Mouse (Mus musculus) lung, embryonic 15.5 days (tissue): ENCODE measurements around the gene Ndufa3. TPM values are rescaled to one million over a fixed set of nuclear protein-coding genes. Genes with fewer than 3 reads are reported as not detected.

Experiments used
- ATAC-seq: fragments of 200-750 bp; cut with Nextera tagmentation; 2 replicates; pipeline ENCODE4 v1.8.0; 2017; ENCODE audit warnings: moderate number of reproducible peaks, borderline replicate concordance; ENCODE audit not compliant: low FRiP score, low TSS enrichment; ENCODE audit errors: extremely low read depth
- H3K27ac ChIP-seq: fragments of 300-500 bp; sonication (generic); 2 replicates; pipeline ENCODE4 v1.5.1; 2015; ENCODE audit warnings: moderate library complexity, mild to moderate bottlenecking, inconsistent platforms
- H3K27me3 ChIP-seq: fragments of 300-500 bp; sonication (generic); 2 replicates; pipeline ENCODE4 v1.6.1; 2015; ENCODE audit warnings: inconsistent platforms
- H3K36me3 ChIP-seq: fragments of 300-500 bp; sonication (generic); 2 replicates; pipeline ENCODE4 v1.6.1; 2015; ENCODE audit warnings: inconsistent platforms
- H3K4me1 ChIP-seq: fragments of 300-500 bp; sonication (generic); 2 replicates; pipeline ENCODE4 v1.6.1; 2015; ENCODE audit warnings: inconsistent platforms
- H3K4me2 ChIP-seq: fragments of 300-500 bp; sonication (generic); 2 replicates; pipeline ENCODE4 v1.6.1; 2015; ENCODE audit warnings: inconsistent platforms, mild to moderate bottlenecking, moderate library complexity
- H3K4me3 ChIP-seq: fragments of 300-500 bp; sonication (generic); 2 replicates; pipeline ENCODE4 v1.5.1; 2015; ENCODE audit warnings: mild to moderate bottlenecking, inconsistent platforms
- H3K9ac ChIP-seq: fragments of 300-500 bp; sonication (generic); 2 replicates; pipeline ENCODE4 v1.6.1; 2015; ENCODE audit warnings: inconsistent platforms
- H3K9me3 ChIP-seq: fragments of 300-500 bp; sonication (generic); 2 replicates; pipeline ENCODE4 v1.6.1; 2016; ENCODE audit warnings: inconsistent platforms
- WGBS: fragments of 180-500 bp; shearing (Covaris S2); methylation state at CpG from one replicate; pipeline ENCODE4 v1.1.7; 2015; 5-methylcytosine and 5-hydroxymethylcytosine counted together
- polyA plus RNA-seq: library from polyadenylated mRNA; unstranded; fragments of >200 nt; fragmentation: Nextera tagmentation; extraction: Ambion mirVana; gene quantifications from 2 replicates; pipeline ENCODE4 v1.2.1, GENCODE M21; 2015

Gene Ndufa3
- polyA plus RNA-seq, 1 experiment from 2014 or later, result 479 TPM

- no peak for ATAC-seq
- Histone ChIP-seq H3K27me3 (no peaks in the 10 kb centered on the region), H3K9me3 (no peaks in the 10 kb centered on the region), H3K27ac (no peak overlapping the region), H3K4me3 (no peak overlapping the region), H3K4me2 (no peak overlapping the region), H3K9ac (no peak overlapping the region), H3K4me1 (0 out of 2 replicates have a peak, but pooled peaks cover 7% of the 10 kb centered on the region), H3K36me3 (0 out of 2 replicates have a peak, but pooled peaks cover under 1% of the 10 kb centered on the region)
- WGBS, result 68% methylated on average over 3 of the region's 3 CpGs
These were observed 3.2 kb upstream of the Ndufa3 start for GRCm38 (mm10) chr7:3614021-3614420.

- no peak within 1 kb of the TSS for H3K9ac ChIP-seq
- H3K4me3 ChIP-seq, result peak within 1 kb of the TSS; percentile 74
- no peak within 1 kb of the TSS for H3K27ac ChIP-seq
- H3K4me2 ChIP-seq, result peak within 1 kb of the TSS; percentile 71; the same call in 1 of the 2 replicates
- no peaks in the 10 kb centered on the region for H3K9me3 ChIP-seq
- H3K36me3 ChIP-seq, result peaks cover 20% of the 10 kb centered on the region; the same call in 1 of the 2 replicates
- 0 out of 2 replicates have a peak, but pooled peaks cover 7% of the 10 kb centered on the region for H3K4me1 ChIP-seq
- ATAC-seq, result no peak
- no peaks in the 10 kb centered on the region for H3K27me3 ChIP-seq
- 71% methylated on average over 4 of the region's 4 CpGs for WGBS
These were observed 1.1 kb upstream of the Ndufa3 start, which contains the start of gene Oscar for GRCm38 (mm10) chr7:3616057-3616388. Gene Oscar (minus strand): TSS chr7:3616157.

GRCm38 (mm10) chr7:3616389-3617241 lies 558 bp upstream of the Ndufa3 start:
- H3K36me3 ChIP-seq, result peaks cover 23% of the 10 kb centered on the region; the same call in 1 of the 2 replicates
- WGBS, result 41% methylated on average over 6 of the region's 6 CpGs
- peak overlapping the region; percentile 74 for H3K4me3 ChIP-seq
- peak overlapping the region; percentile 71; the same call in 1 of the 2 replicates for H3K4me2 ChIP-seq
- no peaks in the 10 kb centered on the region for H3K9me3 ChIP-seq
- 0 out of 2 replicates have a peak, but pooled peaks cover 7% of the 10 kb centered on the region for H3K4me1 ChIP-seq
- no peak overlapping the region for H3K27ac ChIP-seq
- H3K9ac ChIP-seq, result no peak overlapping the region
- no peaks in the 10 kb centered on the region for H3K27me3 ChIP-seq
- ATAC-seq, result peak; percentile 6; the same call in 1 of the 2 replicates

- Histone ChIP-seq H3K9ac (peak overlapping the region; percentile 78), H3K36me3 (peaks cover 36% of the 10 kb centered on the region), H3K4me2 (peak overlapping the region; percentile 95), H3K27ac (peak overlapping the region; percentile 87; the same call in 1 of the 2 replicates), H3K27me3 (no peaks in the 10 kb centered on the region), H3K4me3 (peak overlapping the region; percentile 76), H3K9me3 (no peaks in the 10 kb centered on the region), H3K4me1 (peaks cover 23% of the 10 kb centered on the region)
- 29% methylated on average over 4 of the region's 4 CpGs for WGBS
- ATAC-seq, result peak; percentile 51; the same call in 1 of the 2 replicates
These were observed 11.9 kb downstream of the Ndufa3 start for GRCm38 (mm10) chr7:3629030-3629429.

- Histone ChIP-seq H3K4me3 (peak within 1 kb of the TSS; percentile 76), H3K9me3 (no peaks in the 10 kb centered on the region), H3K4me2 (peak within 1 kb of the TSS; percentile 95), H3K4me1 (peaks cover 23% of the 10 kb centered on the region), H3K9ac (peak within 1 kb of the TSS; percentile 78), H3K27me3 (no peaks in the 10 kb centered on the region), H3K27ac (peak within 1 kb of the TSS; percentile 87), H3K36me3 (peaks cover 37% of the 10 kb centered on the region)
- peak; percentile 86 for ATAC-seq
- 2% methylated on average over 47 of the region's 47 CpGs for WGBS
These were observed 12.6 kb downstream of the Ndufa3 start, which contains the start of the genes Tfpt and Prpf31 for GRCm38 (mm10) chr7:3629543-3630477. Gene Tfpt (minus strand): TSS chr7:3629929. Gene Prpf31 (plus strand): TSS chr7:3629985.

GRCm38 (mm10) chr7:3630478-3630815 lies 13.3 kb downstream of the Ndufa3 start:
- 54% methylated on average over 3 of the region's 3 CpGs for WGBS
- Histone ChIP-seq H3K9me3 (no peaks in the 10 kb centered on the region), H3K4me2 (peak overlapping the region; percentile 95), H3K4me1 (peaks cover 23% of the 10 kb centered on the region), H3K27me3 (no peaks in the 10 kb centered on the region), H3K9ac (peak overlapping the region; percentile 78), H3K4me3 (peak overlapping the region; percentile 76), H3K36me3 (peaks cover 38% of the 10 kb centered on the region), H3K27ac (no peak overlapping the region)
- no peak for ATAC-seq

GRCm38 (mm10) chr7:3643412-3643811 lies 26.2 kb downstream of the Ndufa3 start:
- ATAC-seq, result no peak
- Histone ChIP-seq H3K27ac (no peak overlapping the region), H3K9ac (no peak overlapping the region), H3K4me2 (peak overlapping the region; percentile 64; the same call in 1 of the 2 replicates), H3K9me3 (no peaks in the 10 kb centered on the region), H3K4me3 (no peak overlapping the region), H3K27me3 (no peaks in the 10 kb centered on the region), H3K36me3 (peaks cover 34% of the 10 kb centered on the region), H3K4me1 (peaks cover 29% of the 10 kb centered on the region)
- WGBS, result 64% methylated on average over 5 of the region's 5 CpGs

GRCm38 (mm10) chr7:3643843-3644242 lies 26.7 kb downstream of the Ndufa3 start:
- Histone ChIP-seq H3K36me3 (peaks cover 30% of the 10 kb centered on the region), H3K4me2 (peak overlapping the region; percentile 64), H3K9ac (no peak overlapping the region), H3K9me3 (no peaks in the 10 kb centered on the region), H3K4me1 (peaks cover 33% of the 10 kb centered on the region), H3K27ac (0 out of 2 replicates have a peak overlapping the region, but pooled peaks have one; percentile 82), H3K27me3 (no peaks in the 10 kb centered on the region), H3K4me3 (peak overlapping the region; percentile 88)
- WGBS, result 22% methylated on average over 9 of the region's 9 CpGs
- ATAC-seq, result no peak

GRCm38 (mm10) chr7:3644348-3644671 lies 27.1 kb downstream of the Ndufa3 start:
- H3K9ac ChIP-seq, result no peak overlapping the region
- no peaks in the 10 kb centered on the region for H3K27me3 ChIP-seq
- peak overlapping the region; percentile 88 for H3K4me3 ChIP-seq
- peaks cover 33% of the 10 kb centered on the region for H3K4me1 ChIP-seq
- H3K4me2 ChIP-seq, result peak overlapping the region; percentile 64
- ATAC-seq, result no peak
- no peaks in the 10 kb centered on the region for H3K9me3 ChIP-seq
- H3K27ac ChIP-seq, result peak overlapping the region; percentile 82
- H3K36me3 ChIP-seq, result peaks cover 32% of the 10 kb centered on the region
- WGBS, result under 1% methylated on average over 11 of the region's 11 CpGs

GRCm38 (mm10) chr7:3644672-3645487 lies 27.7 kb downstream of the Ndufa3 start, which contains the start of gene Cnot3:
Gene Cnot3 (plus strand): TSS chr7:3645268.
- WGBS, result under 1% methylated on average over 53 of the region's 58 CpGs

More at GRCm38 (mm10) chr7:3644672-3645487, 27.7 kb downstream of the Ndufa3 start, which contains the start of gene Cnot3:
- peak within 1 kb of the TSS; percentile 88 for H3K4me3 ChIP-seq
- ATAC-seq, result peak; percentile 98
- peak within 1 kb of the TSS; percentile 98 for H3K27ac ChIP-seq
- no peaks in the 10 kb centered on the region for H3K27me3 ChIP-seq
- peaks cover 29% of the 10 kb centered on the region for H3K36me3 ChIP-seq
- H3K9me3 ChIP-seq, result no peaks in the 10 kb centered on the region
- peaks cover 33% of the 10 kb centered on the region for H3K4me1 ChIP-seq
- peak within 1 kb of the TSS; percentile 78 for H3K4me2 ChIP-seq
- H3K9ac ChIP-seq, result peak within 1 kb of the TSS; percentile 99
